Mouse (Mus musculus): Measurements from ENCODE around the gene Fgfr2. TPM values are rescaled to one million over a fixed set of nuclear protein-coding genes. Genes with fewer than 3 reads are reported as not detected.

Gene Fgfr2
- total RNA-seq, 2 experiments from 2014 or later: 35.8 to 40.8 TPM

DNA sequence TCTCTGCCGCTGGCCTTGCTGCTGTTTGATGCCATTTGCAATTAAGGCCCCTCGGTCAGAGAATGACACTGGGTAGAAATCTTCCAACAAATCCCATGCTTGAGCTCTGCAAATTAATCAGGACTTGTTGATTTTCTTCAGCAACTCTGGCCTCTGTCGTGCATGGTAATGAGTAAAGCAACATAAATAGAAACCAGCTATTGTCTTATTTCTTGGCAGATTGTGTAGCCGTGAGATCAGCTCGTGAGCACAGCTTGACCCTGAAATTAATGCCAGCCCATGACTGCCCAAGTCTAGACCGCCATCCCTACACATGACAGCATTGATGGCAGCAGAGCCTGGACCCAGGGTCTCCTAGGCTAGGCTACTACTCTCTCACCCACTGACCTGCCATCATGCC lies 994.5 kb downstream of the Fgfr2 start:
- intact Hi-C loops (cut with DNase I): no loop called here
- DNase-seq: peak; percentile 22

DNA sequence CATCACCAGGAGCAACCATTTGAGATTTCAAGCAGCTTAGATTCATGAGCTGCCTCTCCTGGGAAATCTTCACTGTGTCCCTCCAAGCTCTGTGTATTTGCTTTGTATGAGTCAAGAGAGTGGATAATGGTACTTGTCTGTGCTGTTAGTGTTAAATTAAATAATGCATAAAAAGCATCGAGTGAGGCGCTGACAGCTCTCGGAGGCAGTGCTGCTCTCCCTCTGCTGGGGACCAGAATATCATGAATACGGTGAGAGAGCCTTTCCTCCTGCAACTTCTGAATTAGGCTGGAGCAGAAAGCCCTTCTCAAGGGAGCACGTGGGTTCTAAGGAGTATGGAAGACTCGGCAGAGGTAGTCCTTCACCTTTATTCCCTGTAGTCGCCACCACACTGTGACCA lies 998.2 kb downstream of the Fgfr2 start:
- intact Hi-C loops (cut with DNase I): no loop called here
- no peak for DNase-seq

DNA sequence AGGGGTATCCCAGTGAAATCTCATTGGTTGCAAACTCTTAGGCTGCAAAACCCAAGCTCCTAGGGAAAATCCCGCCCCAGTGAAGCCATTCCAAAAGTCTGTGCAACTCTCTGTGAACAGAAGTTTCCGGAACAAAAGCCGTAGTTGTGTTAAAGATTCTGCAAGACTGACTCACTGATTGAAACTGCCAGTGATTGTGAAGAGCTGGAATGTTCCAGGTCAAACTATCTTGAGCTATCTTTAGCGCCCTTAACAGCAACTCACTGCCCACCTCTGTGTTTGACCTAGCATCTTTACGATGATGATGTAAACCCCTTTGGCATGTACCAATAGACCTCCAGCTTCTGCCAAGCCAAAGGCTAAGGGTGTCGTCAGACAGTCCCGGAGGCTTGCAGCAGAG lies 999.9 kb downstream of the Fgfr2 start:
- no peak for DNase-seq

DNA sequence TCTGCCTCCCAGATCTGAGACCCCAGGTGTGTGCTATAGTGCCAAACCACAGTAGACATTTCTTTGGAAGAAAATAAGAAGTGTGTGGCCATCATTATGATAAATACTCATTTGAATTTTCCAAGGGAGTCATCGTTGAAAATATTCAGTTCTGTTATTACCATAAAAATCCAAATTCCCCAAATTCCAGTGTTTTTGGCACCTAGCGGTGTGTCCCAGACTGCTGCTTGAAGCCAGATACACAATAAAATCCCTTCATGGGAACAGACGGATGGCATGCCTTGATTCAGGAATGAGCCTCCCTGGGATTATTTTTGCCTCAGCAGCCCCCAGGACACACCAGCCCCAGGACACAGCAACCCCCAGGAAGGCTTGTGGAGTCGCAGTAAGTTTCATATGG lies 1003.3 kb downstream of the Fgfr2 start:
- DNase-seq: no peak
- intact Hi-C loops (cut with DNase I): no loop called here

More for the DNA sequence above, 999.9 kb downstream of the Fgfr2 start:
- intact Hi-C loops (cut with DNase I): no loop called here

DNA sequence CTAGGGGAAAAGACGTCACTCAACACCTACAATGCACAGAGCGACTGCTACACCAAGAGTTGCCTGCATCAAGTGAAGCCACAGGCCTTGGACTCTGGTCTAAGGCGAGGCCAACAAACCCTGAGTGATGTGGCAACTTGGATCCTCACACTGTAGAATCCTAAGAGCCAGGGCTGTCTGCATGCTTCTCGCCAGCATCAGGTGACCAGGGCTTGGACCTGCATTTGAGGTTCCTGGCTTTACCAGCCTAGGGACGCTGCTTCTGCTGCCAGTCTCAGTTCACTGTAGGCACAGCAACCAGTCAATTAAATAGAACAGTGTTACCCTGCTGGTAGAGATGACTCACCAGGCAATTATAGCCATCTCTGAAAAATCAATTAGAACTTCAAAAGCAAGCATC lies 1011.4 kb downstream of the Fgfr2 start:
- no peak for DNase-seq
- intact Hi-C loops (cut with DNase I): no loop called here

DNA sequence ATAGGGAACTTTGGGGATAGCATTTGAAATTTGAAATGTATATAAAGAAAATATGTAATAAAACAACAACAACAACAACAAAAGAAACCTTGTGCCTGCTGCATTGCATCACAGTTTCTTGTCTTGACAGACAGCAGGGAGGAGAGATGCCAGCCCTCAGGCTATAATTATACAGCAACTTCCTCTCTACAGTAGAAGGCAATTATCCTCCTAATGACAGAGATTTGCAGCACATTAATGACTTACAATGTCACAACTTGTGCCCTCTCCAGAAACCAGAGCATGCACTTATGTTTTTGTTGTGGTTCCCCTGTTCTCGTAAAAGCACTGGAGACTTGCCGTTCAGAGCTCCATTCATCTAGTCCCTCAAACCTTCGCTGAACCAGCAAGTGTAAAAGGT lies 1012.8 kb downstream of the Fgfr2 start:
- intact Hi-C loops (cut with DNase I): no loop called here
- no peak for DNase-seq

DNA sequence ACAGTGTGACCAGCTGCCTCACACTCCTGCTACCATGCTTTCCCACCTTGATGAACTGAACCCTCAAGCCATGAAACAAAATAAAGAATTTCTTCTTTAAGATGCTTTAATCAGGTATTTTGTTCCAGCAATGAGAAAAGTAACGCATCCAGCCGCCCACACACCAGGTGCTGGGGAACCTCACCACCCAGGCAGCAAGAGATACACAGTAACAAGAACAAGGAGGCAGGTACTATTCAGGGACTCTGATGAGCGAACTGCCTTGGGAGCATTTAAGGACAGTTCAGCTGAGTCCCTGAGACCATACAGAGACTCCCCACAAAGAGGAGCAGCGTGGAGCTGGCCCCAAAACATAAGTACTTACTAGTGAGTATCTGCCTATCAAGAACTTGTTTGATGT lies 1016.3 kb downstream of the Fgfr2 start:
- DNase-seq: no peak
- intact Hi-C loops (cut with DNase I): no loop called here

DNA sequence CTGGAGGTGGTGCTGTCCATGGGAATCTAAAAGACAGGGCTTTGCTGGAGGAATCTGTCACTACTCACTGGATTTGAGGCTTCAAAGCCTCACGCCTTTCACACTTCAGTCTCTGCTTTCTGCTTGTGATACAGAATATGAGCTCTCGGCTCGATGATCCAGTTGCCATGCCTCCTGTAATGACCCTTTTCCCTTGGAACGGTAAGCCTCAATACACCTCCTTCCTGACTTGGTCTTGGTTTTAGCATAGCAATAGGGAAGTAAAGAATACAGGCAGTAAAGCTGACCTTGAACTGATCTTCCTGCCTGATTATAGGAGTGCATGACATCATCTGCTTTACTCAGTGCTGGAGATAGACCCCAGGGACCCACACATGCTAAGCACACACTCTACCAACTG lies 1017.8 kb downstream of the Fgfr2 start:
- intact Hi-C loops (cut with DNase I): no loop called here
- no peak for DNase-seq

DNA sequence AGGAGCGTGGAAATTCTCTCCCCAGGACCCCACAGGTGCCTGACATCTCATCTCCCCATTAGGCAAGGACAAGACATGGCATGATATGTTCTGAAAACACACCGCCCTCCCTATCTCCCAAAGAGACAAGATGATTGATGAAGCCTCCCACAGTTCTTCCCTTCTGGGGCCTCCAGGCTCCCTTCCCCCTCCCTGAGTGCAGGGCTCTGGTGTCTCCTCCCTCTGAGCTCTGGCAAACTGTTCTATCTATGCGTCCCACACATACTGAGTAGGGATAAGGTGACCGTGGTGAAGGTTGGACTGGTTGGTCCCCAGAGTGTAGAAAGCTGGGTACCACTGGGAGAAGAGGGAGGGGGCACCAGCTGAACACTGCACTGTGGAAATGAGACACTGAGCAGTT lies 1024.7 kb downstream of the Fgfr2 start:
- intact Hi-C loops (cut with DNase I): no loop called here
- no peak for DNase-seq

DNA sequence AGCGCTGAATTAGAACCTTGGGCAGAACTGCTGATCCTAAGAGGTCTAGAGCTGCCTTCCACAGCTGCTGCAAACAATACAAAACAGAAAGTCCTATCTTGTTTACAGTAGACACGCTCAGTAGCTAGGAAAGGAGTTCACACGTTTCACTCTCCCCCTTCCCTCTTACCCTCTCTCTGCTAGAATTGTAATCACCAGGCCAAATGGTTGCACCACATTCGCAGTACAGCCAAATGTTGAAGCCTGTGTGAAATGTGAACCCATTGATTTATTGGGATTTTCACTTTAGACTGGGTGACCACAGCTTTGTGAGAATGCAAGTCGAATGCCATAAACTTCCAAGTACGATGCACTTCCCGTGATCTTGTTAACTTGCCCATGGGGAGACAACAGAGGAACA lies 1028.5 kb downstream of the Fgfr2 start:
- intact Hi-C loops (cut with DNase I): no loop called here
- no peak for DNase-seq

DNA sequence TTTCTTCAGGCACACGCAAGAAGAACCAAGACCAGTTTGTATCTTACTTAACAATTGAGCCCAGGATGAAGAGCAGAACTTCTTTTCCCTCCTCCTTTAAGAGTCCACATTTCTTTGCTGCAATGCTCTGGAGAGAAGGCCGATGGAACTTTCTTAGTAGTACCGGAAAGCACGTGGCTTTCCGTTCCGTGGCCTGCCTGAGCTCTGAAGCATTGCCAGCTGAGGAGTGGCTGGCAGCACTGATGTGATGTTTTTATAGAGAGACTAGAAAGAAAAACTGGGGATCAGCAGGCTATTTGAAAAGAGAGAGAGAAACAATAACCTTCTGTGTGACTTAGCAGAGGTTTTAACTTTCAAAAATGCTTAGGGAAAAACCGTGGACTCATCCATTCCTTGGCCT lies 1031.6 kb downstream of the Fgfr2 start:
- intact Hi-C loops (cut with DNase I): no loop called here
- no peak for DNase-seq

DNA sequence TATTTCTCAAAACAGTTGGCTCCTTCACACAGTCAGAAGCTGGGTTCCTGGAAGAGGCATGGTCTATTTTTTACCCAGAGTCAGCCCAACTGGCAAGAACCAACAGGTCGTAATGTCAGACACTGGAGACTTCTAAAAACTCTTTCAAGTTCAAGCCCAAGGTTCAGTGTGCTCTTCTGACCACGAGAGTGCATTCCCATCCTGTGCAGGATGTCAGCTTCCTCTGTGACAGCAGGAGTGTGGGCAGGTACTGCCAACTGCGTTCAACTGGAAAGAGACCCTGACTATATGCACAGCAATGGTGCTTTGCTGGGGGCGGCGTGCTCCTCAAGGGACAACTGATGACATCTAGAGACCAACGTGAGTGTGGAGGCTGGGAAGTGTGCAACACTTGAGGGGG lies 1034.5 kb downstream of the Fgfr2 start:
- intact Hi-C loops (cut with DNase I): no loop called here
- DNase-seq: no peak

DNA sequence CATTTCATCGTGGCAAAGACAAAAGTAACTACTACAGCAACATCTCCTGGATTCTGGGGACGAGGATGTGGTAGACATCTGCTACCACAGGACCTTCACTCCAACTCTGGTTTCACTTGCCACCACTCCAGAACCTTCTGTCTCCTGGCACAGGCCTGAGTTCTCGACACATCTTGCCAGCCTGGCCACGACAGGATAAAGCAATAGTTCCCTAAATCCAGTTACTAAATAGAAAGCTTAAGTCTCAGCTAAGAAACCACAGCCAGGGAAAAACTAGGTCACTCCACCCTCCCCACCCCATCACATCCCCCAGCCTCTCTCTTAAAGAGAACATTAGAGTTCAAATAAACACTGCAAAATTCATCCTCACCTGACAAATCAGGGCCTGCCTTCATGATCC lies 1035.0 kb downstream of the Fgfr2 start:
- intact Hi-C loops (cut with DNase I): no loop called here
- no peak for DNase-seq

DNA sequence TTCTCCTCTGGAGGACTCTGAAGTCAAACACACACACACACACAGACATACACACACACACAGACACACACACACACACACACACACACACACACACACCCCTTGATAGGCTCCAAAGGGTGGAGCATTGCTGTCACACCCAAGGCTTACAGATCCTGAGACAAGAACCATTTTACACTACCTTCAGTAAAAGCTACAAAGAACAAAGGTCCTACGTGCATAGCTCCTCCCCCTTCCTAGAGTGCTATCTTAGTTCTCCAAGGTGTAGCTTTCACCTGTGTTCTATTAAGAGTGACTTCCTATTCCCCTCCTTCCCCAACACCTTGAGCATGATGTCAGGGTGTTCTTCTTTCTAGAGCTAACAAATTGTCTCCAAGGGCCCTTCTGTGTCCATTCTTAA lies 1047.3 kb downstream of the Fgfr2 start:
- DNase-seq: no peak
- intact Hi-C loops (cut with DNase I): no loop called here

DNA sequence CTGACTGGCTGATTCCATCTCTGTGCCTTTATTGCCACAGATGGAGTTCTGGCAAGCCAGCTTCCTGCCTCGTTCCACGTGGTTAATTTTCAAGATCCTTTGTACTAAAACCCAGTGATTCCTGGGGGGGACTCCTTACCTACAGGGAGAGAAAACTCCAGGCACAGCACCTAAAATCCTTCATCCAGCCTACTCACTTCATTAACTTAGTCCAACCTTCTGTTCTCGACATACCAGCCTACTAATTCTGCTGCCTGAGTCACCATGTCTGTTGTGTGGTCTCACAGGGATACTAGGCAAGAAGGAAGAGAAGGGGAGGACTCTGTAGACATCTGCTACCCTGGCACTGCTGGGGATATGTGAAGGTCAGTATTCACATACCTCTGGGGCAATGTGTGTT lies 1048.6 kb downstream of the Fgfr2 start:
- intact Hi-C loops (cut with DNase I): no loop called here
- no peak for DNase-seq

DNA sequence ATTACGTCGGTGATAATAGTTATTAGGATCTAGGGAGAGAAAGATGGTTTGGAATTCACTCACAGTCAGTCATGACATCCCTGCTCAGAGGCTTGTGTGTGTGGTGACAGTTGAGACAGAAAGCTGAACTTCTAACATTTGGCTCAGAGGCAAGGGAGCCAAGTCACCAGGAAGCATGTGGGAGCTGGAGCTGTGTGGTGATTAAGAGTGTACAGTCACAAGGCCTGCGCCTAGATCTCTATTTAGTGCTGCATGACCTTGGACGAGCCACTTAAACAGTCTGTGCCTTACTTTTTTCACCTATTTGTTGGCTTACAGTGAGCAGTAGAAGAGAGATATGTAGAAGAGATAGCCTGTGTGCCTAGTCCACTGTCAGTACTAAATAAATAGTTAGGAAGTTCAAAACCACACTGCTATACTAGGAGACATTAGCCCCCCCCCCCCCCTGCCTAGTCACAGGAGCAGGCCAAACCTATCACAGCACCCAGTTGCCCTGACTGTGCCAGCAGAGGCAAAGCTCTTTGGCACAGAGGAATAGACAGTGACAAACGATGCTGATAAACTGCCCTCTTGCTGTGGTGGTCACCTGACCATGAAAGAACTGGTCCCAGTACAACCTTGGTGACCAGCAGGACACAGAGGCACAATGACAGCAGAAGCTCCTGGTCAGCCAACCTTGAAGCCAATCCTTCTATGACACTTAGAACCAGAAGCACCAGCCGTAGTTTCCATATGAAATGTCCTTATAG lies 1052.1 kb downstream of the Fgfr2 start:
- DNase-seq: no peak

DNA sequence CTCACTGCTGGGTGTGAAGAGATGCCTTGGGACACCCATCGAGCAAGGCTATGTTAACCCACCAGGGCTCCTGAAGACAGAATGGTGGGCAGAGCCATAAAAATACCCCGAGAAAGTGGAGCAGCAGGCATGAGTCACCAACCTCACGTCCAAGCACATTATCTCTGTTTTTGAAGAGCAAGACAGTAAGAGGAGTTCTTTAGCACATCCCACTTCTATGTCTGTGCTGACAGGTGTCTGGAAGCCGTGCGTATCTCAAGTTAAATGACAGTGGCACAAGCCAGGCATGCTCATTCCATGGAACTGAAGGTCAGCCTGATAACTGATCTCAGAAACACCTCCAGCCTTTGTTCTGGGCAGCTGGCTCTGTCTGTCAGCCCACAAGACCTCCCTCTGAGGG lies 1055.2 kb downstream of the Fgfr2 start:
- intact Hi-C loops (cut with DNase I): no loop called here
- DNase-seq: no peak

More for the DNA sequence above, 1052.1 kb downstream of the Fgfr2 start:
- intact Hi-C loops (cut with DNase I): no loop called here

DNA sequence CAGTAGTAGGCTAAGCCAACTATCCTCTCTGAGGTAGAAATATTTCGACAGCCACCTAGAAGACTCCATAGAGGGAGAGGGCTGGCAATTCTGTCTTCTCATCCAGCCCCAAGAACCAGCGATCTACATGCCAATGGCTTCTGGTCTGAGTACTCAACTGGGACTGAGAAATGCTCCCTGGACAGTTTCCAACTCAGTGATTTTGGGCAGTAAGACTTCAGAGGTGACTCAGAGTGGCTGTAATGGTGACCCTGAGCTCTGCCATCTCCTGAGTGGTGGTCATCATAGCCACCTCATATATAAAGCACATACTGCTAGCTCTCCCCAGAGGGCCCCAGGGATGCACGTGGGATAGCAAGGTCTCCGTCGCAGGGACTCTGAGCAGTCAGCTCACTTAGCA lies 1055.6 kb downstream of the Fgfr2 start:
- intact Hi-C loops (cut with DNase I): no loop called here
- no peak for DNase-seq

DNA sequence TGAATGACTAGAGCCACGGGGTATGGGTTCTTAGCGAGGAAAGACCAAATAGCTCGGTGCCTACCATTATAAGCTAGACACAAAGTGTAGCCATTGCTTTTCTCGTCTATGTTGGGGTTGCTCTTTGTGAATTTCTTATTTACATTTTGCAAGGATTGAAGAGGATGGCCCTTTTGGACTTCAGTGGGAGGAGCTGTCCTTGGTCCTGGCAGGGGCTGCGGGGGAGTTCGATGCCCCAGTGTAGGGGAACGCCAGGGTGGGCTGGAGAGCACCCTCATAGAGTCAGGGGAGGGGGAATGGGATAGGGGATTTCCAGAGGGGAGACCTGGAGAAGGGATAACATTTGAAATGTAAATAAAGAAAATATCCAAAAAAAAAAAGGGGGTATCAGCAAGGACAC lies 1063.0 kb downstream of the Fgfr2 start:
- intact Hi-C loops (cut with DNase I): no loop called here
- DNase-seq: no peak

DNA sequence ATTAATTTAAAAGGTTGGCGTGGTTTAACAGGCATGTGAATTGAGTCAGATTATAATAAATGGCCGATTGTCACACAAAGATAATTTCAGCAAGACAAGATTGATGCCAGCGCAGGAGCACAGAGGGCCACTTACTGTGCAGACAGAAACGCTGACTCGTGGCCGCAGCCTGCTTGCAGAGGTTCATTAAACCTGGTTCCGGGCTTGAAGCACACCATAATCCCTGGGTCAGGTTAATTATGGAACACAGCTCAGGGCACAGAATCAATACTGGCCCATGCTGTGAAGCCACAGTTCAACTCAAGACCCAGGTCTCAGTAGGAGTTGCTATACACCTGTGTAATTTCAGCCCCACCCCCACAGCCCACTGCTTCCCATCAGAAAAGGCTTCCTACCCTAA lies 1066.6 kb downstream of the Fgfr2 start:
- no peak for DNase-seq
- intact Hi-C loops (cut with DNase I): no loop called here

DNA sequence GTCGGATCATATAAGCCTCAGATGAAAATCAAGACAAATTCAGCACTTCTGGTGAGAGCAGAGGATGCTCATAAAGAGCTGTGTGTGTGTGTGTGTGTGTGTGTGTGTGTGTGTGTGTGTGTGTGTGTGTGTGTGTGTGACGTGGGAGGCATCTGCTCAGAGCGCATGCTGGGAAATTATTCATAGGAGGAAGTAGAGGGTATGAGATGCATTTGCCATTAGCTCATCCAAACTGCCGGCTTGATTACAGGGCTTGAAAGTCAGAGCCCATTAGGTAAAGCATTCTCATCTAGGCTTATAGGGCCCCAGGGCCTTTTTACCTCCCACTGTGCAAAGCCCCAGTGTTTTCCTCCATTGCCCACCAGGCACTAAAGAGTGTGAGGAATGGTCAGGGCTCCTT lies 1076.5 kb downstream of the Fgfr2 start:
- DNase-seq: no peak

DNA sequence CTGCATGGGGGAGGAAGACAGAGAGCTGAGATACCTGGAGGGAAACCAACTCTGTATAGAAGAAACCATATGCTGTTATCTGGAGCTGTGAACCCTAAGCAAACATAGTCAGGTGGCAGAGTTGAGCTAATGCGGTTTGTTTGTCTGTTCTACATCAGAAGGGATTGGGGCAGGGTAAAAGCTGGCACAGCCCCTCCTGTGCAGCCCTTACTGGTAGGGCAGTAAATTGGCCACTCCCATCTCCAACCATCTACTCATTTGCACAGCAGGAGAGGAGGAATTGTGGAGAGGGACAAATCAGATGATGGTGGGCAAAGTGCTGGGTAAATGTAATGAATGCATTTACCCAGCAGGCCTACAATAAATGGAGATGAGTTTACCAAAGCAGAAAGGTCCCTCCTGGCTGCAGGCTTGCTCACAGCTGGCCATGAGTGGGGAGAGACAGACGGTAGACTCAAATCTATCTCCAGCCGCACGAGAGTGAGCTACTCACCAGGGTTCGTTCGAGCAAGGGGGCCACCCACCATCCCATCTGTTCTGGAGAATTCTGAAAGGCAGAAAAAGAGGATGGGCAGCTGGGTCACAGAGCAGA lies 1091.1 kb downstream of the Fgfr2 start:
- intact Hi-C loops (cut with DNase I): no loop called here
- DNase-seq: peak; percentile 63

More for the DNA sequence above, 1076.5 kb downstream of the Fgfr2 start:
- intact Hi-C loops (cut with DNase I): no loop called here

DNA sequence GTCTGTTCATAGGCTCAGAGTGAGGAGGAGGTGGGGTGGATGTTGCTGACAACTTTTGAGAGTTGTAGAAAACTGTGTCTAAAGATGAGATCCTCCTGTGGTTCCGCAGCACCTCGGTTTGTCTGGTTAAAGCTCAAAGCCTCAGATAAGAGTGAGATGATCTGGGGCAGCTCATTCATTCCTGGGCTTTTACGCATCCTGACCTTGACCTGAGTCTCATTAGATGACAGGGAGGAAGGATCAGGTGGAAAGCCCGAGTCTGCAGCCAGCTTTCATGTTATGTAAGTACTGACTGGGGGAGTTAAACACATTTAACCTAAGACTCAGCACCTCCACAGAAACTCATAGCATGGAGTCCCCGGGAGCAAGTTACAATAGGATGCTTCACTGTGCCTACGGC lies 1096.5 kb downstream of the Fgfr2 start:
- no peak for DNase-seq
- intact Hi-C loops (cut with DNase I): no loop called here

Measured in left cerebral cortex, postnatal 4 days (tissue).